Mouse (Mus musculus): ENCODE measurements at regions not wholly inside any gene's neighbourhood (a gene's known extent, or its start where the extent isn't known, plus 50 kb on each side); places are given as distances from the start of the nearest gene placed in this dataset.

DNA sequence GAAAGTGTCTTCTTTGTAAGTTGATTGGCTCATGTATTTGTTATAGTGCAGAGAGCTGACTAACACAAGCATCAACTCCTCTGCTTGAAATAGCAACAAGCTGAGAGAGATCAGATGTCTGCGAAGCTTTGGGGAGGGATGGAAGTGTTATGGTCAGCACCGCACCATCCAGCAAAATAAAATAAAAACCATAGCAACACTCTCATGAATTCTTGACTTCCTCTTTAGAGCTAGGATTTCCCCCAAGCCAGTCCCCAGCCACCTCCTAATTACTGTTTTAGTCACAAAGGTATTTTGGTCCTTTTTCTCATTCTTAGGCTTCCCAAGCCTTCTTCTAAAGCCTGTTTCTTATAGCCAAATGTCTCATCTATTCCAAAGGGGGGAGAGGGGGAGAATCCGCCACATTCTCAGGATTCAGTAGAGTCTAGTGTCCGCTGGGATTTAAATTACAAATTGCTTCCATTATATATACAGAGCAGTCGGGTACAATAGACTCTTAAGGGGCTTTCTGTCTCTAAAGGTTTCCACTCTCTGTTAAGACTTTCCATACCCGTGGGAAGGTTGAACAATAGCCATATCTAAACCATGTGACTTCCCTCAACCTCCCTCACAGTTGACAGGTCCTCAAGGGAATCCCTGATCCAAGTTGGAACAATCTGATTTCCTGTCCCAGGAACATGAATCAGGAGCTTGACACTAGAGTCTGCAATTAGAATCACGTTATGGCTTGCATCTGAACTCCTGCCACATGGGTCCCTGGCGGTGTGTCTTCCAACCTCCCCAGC is 386.7 kb downstream of the Rapgef2 start:
- TF ChIP-seq CTCF (conservative IDR thresholded peaks at IDR 0.05; ENCODE audit: low read length) (no peak), POU5F1 (IDR thresholded peaks at IDR 0.05; ENCODE audit: borderline replicate concordance, low read length) (no peak), NANOG (IDR thresholded peaks at IDR 0.05; ENCODE audit: borderline replicate concordance, low read length) (no peak)
